Comparison of ENCODE assay signal across 9 mouse cellular contexts in genomic region chr6:57825259-57825715, GRCm38 (mm10). TPM values are rescaled to one million over a fixed set of nuclear protein-coding genes. Genes with fewer than 3 reads are reported as not detected.
DNase-seq lines count a peak whose midpoint lies in the region; ATAC-seq and TF ChIP-seq lines count a peak whose summit lies in the region.
"Had no signal": no experiment of that assay in that cellular context is flagged by ENCODE, and none has a peak within 500 bp of the region (broad histone marks: within the 10 kb centered on the region; RNA-seq: fewer than 3 reads in every experiment).

No protein-coding gene starts in this region.

- H3K27ac ChIP-seq in heart, postnatal 0 days (ENCODE audit: low read depth) = no peak overlapping the region
- H3K27ac ChIP-seq in brown adipose tissue, adult 24 weeks (replicated peaks; ENCODE audit: low read depth, low read length) = no peak overlapping the region
- H3K27ac ChIP-seq in hindbrain, embryonic 15.5 days (replicated peaks) = peak overlapping the region; percentile 98
- peak overlapping the region; percentile 97 for H3K27ac ChIP-seq in midbrain, embryonic 14.5 days (replicated peaks; ENCODE audit: low read depth, low read length)

- 6% methylated on average over 5 of the region's 5 CpGs for WGBS in heart, postnatal 0 days
- WGBS in hindbrain, embryonic 15.5 days = 9% methylated on average over 5 of the region's 5 CpGs
- 8% methylated on average over 5 of the region's 5 CpGs for WGBS in midbrain, embryonic 14.5 days

- TF ChIP-seq EP300 in heart, postnatal 0 days (IDR thresholded peaks at IDR 0.05; ENCODE audit: low read depth) = no peak

- DNase-seq in heart, postnatal 0 days (ENCODE audit: low spot score) = no peak
- no peak for DNase-seq in heart, postnatal 25 days (ENCODE audit: low spot score)
- DNase-seq in midbrain, embryonic 14.5 days = no peak
- no peak for DNase-seq in gastrocnemius, adult 18-20 months (ENCODE audit: low spot score)
- no peak for DNase-seq in left cerebral cortex, postnatal 4 days

- TF ChIP-seq CTCF in heart, postnatal 0 days (IDR thresholded peaks at IDR 0.05; ENCODE audit: low read depth) = no peak

- peak overlapping the region; percentile 68 for H3K4me2 ChIP-seq in heart, postnatal 0 days (ENCODE audit: low read depth, low read length)
- H3K4me2 ChIP-seq in hindbrain, embryonic 15.5 days = peak overlapping the region; percentile 74
- peak overlapping the region; percentile 62 for H3K4me2 ChIP-seq in midbrain, embryonic 14.5 days (ENCODE audit: low read length)

- H3K4me3 ChIP-seq in heart, postnatal 0 days (ENCODE audit: low read depth, low read length) = peak overlapping the region; percentile 64
- peak overlapping the region; percentile 90 for H3K4me3 ChIP-seq in brown adipose tissue, adult 24 weeks (ENCODE audit: insufficient read depth, low read depth, low read length)
- peak overlapping the region; percentile 69 for H3K4me3 ChIP-seq in hindbrain, embryonic 15.5 days
- H3K4me3 ChIP-seq in midbrain, embryonic 14.5 days (replicated peaks; ENCODE audit: low read depth, low read length) = peak overlapping the region; percentile 95

- no peaks in the 10 kb centered on the region for H3K27me3 ChIP-seq in heart, postnatal 0 days (ENCODE audit: control insufficient read depth, insufficient read depth, low read length)
- no peaks in the 10 kb centered on the region for H3K27me3 ChIP-seq in hindbrain, embryonic 15.5 days
- H3K27me3 ChIP-seq in midbrain, embryonic 14.5 days (ENCODE audit: control insufficient read depth, insufficient read depth, low read length) = no peaks in the 10 kb centered on the region
- H3K27me3 ChIP-seq: Patski had no signal

- H3K9me3 ChIP-seq in heart, postnatal 0 days (replicated peaks; ENCODE audit: control insufficient read depth, low read length) = no peaks in the 10 kb centered on the region
- H3K9me3 ChIP-seq in hindbrain, embryonic 15.5 days = no peaks in the 10 kb centered on the region
- no peaks in the 10 kb centered on the region for H3K9me3 ChIP-seq in midbrain, embryonic 14.5 days (ENCODE audit: control insufficient read depth, low read length)

- no peaks in the 10 kb centered on the region for H3K4me1 ChIP-seq in heart, postnatal 0 days (ENCODE audit: control insufficient read depth, insufficient read depth)
- H3K4me1 ChIP-seq in brown adipose tissue, adult 24 weeks (ENCODE audit: control insufficient read depth, insufficient read depth, insufficient read length, low read length) = no peaks in the 10 kb centered on the region
- H3K4me1 ChIP-seq in hindbrain, embryonic 15.5 days (replicated peaks) = peaks cover 16% of the 10 kb centered on the region
- peaks cover 12% of the 10 kb centered on the region for H3K4me1 ChIP-seq in midbrain, embryonic 14.5 days (ENCODE audit: control insufficient read depth, insufficient read depth, low read length)

- peak overlapping the region; percentile 71 for H3K9ac ChIP-seq in heart, postnatal 0 days (replicated peaks; ENCODE audit: low read depth, low read length)
- peak overlapping the region; percentile 94 for H3K9ac ChIP-seq in hindbrain, embryonic 15.5 days
- peak overlapping the region; percentile 99 for H3K9ac ChIP-seq in midbrain, embryonic 14.5 days (replicated peaks; ENCODE audit: low read length)

- no peak for ATAC-seq in heart, postnatal 0 days (ENCODE audit: insufficient read depth, low read depth)
- ATAC-seq in hindbrain, embryonic 15.5 days (ENCODE audit: low FRiP score, low read depth) = no peak; the same call in 1 of the 2 replicates
- ATAC-seq in midbrain, embryonic 14.5 days (ENCODE audit: low FRiP score, low TSS enrichment) = no peak; the same call in 1 of the 2 replicates
- no peak for ATAC-seq in inflammation-experienced regulatory T-cells, adult 6 months

- no peaks in the 10 kb centered on the region for H3K36me3 ChIP-seq in heart, postnatal 0 days (replicated peaks; ENCODE audit: control insufficient read depth, insufficient read depth, low read length)
- no peaks in the 10 kb centered on the region for H3K36me3 ChIP-seq in hindbrain, embryonic 15.5 days
- no peaks in the 10 kb centered on the region for H3K36me3 ChIP-seq in midbrain, embryonic 14.5 days (ENCODE audit: control insufficient read depth, insufficient read depth, low read length)

- intact Hi-C loops in heart, postnatal 25 days (cut with DNase I) = no loop called here
- intact Hi-C loops in left cerebral cortex, postnatal 4 days (cut with DNase I) = loop anchor here (10.0 kb wide), 1 partner anchor 120 kb away; the partner anchor contains the start of gene Lancl2

RNA-seq across cellular contexts. Expression of gene Vopp1, which starts 0.3 kb away (rescaled TPM):
- total RNA-seq in heart, postnatal 0 days (2014; rRNA removed; ENCODE audit: low replicate concordance) = 20.3 and 21.8 TPM in 2 replicates
- polyA plus RNA-seq in heart, postnatal 0 days (2015; fragmentation: Nextera tagmentation; extraction: Ambion mirVana) = 16.2 and 17.6 TPM in 2 replicates
- 10 to 100 TPM; 21.5 to 21.8 TPM for total RNA-seq in heart, postnatal 25 days (2021)
- polyA plus RNA-seq in brown adipose tissue, adult 24 weeks (2012; ENCODE audit: insufficient read depth, insufficient read length, missing spikeins) = 3.6 and 5.4 TPM in 2 replicates
- polyA plus RNA-seq in hindbrain, embryonic 15.5 days (2015; fragmentation: Nextera tagmentation; extraction: Ambion mirVana) = 201 and 221 TPM in 2 replicates
- polyA plus RNA-seq in midbrain, embryonic 14.5 days (2014; fragmentation: Nextera tagmentation; extraction: Ambion mirVana) = 102 and 109 TPM in 2 replicates
- total RNA-seq in gastrocnemius, adult 18-20 months (2021) = 1 to 10 TPM; 4.5 to 4.7 TPM
- polyA plus RNA-seq in inflammation-experienced regulatory T-cells, adult 6 months (2017; shearing (Covaris generic)) = 10 to 100 TPM; 11.8 to 15.9 (median 13.7) TPM
- total RNA-seq in left cerebral cortex, postnatal 4 days (2021) = 100 to 1,000 TPM; 139 to 148 TPM

RNA-seq across cellular contexts. Expression of gene Vmn1r21, which starts 24.9 kb away (rescaled TPM):
- not detected in 2 replicates for total RNA-seq in heart, postnatal 0 days (2014; rRNA removed; ENCODE audit: low replicate concordance)
- polyA plus RNA-seq in heart, postnatal 0 days (2015; fragmentation: Nextera tagmentation; extraction: Ambion mirVana) = not detected in 2 replicates
- total RNA-seq in heart, postnatal 25 days (2021) = not detected
- not detected in 2 replicates for polyA plus RNA-seq in brown adipose tissue, adult 24 weeks (2012; ENCODE audit: insufficient read depth, insufficient read length, missing spikeins)
- polyA plus RNA-seq in hindbrain, embryonic 15.5 days (2015; fragmentation: Nextera tagmentation; extraction: Ambion mirVana) = not detected in 2 replicates
- polyA plus RNA-seq in midbrain, embryonic 14.5 days (2014; fragmentation: Nextera tagmentation; extraction: Ambion mirVana) = 0.12 TPM in 1 of 2 replicates, not detected in the other
- not detected for total RNA-seq in gastrocnemius, adult 18-20 months (2021)
- polyA plus RNA-seq in inflammation-experienced regulatory T-cells, adult 6 months (2017; shearing (Covaris generic)) = not detected
- total RNA-seq in left cerebral cortex, postnatal 4 days (2021) = not detected
- polyA plus RNA-seq: Patski had no signal

Comparison
In these comparisons a context has a peak if more than half of its experiments do, and no peak if none do; other contexts are left out.
1. H3K27ac ChIP-seq: peak in hindbrain, embryonic 15.5 days (single experiment) and midbrain, embryonic 14.5 days (single experiment); none in heart, postnatal 0 days (single experiment) and brown adipose tissue, adult 24 weeks (single experiment).
2. Peak in every context shown above with its lines, with median percentiles within 50 percentile points of each other: H3K4me2 ChIP-seq, H3K4me3 ChIP-seq and H3K9ac ChIP-seq.